Mouse (Mus musculus): ENCODE measurements at regions not wholly inside any gene's neighbourhood (a gene's known extent, or its start where the extent isn't known, plus 50 kb on each side); places are given as distances from the start of the nearest gene placed in this dataset.

GRCm38 (mm10) chr14:92316773-92317172, 1573.7 kb downstream of the Pcdh9 start:
- peak in 1 of 2 experiments; percentile 16 for DNase-seq

GRCm38 (mm10) chr14:92303940-92304339, 1586.5 kb downstream of the Pcdh9 start:
- DNase-seq = no peak

GRCm38 (mm10) chr14:92271200-92271599, 1619.3 kb downstream of the Pcdh9 start:
- DNase-seq = no peak

GRCm38 (mm10) chr14:92222746-92223145, 1667.7 kb downstream of the Pcdh9 start:
- no peak for DNase-seq

All from cerebellum, postnatal 36 days (tissue).